Mouse (Mus musculus): Measurements from ENCODE around the gene Rfpl4b. TPM values are rescaled to one million over a fixed set of nuclear protein-coding genes. Genes with fewer than 3 reads are reported as not detected.

The Rfpl4b gene
- polyA plus RNA-seq, 1 experiment from 2014 or later: not detected

DNA sequence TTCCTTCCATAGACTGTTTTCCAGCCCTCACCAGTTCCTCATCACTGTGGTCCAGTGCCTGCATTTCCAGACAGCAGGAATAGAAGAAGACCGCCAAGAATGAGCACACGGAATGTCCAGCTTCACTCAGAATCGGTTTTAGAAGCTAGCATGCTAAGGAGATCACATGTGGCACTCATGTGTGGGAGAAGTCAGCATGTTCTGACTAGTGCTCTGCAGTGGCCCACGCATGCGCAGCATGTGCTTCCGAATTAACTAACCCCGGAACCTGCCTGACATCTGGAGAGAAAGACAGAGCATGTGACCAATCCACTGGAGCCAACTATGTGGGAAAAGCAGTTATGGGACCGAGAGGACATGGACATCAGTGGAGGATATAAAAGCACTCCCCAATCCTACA is 17.5 kb downstream of the Rfpl4b start:
- Histone ChIP-seq H3K4me2 (ENCODE audit: low read depth, low read length) (no peak overlapping the region), H3K4me1 (ENCODE audit: insufficient read depth) (no peaks in the 10 kb centered on the region), H3K27ac (ENCODE audit: low read depth) (no peak overlapping the region), H3K9me3 (ENCODE audit: low read length) (no peaks in the 10 kb centered on the region), H3K4me3 (ENCODE audit: low read depth, low read length) (no peak overlapping the region), H3K27me3 (ENCODE audit: insufficient read depth, low read length) (no peaks in the 10 kb centered on the region), H3K36me3 (replicated peaks; ENCODE audit: insufficient read depth, low read length) (no peaks in the 10 kb centered on the region), H3K9ac (replicated peaks) (no peak overlapping the region)
- no peak for TF ChIP-seq EP300 (IDR thresholded peaks at IDR 0.05; ENCODE audit: low read depth)
- no peak for TF ChIP-seq CTCF (IDR thresholded peaks at IDR 0.05; ENCODE audit: low read depth)
- WGBS (ENCODE audit: insufficient replicate concordance): 83% methylated on average over 8 of the region's 8 CpGs
- ATAC-seq (no peak), DNase-seq (no peak)

DNA sequence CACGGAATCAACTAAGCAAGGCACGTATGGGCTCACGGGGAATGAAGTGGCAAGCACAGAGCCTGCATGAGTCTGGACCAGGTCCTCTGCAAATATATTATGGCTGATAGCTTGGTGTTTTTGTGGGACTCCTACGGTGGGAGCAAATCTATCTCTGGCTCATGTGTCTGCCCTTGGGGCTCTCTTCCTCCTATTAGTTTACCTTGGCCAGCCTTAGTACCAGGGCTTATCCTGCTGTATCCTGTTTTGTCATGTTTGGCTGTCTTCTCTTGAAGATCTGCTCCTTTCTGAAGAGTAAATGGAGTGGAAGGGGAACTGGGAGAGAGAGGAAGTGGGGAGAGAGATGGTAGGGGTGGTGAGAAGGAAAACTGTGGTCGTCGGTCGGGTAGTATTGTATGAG is 18.3 kb downstream of the Rfpl4b start:
- no peak for DNase-seq
- TF ChIP-seq EP300 (IDR thresholded peaks at IDR 0.05; ENCODE audit: low read depth): no peak
- TF ChIP-seq CTCF (IDR thresholded peaks at IDR 0.05; ENCODE audit: low read depth): no peak
- no peak overlapping the region for H3K4me3 ChIP-seq (ENCODE audit: low read depth, low read length)
- no peaks in the 10 kb centered on the region for H3K4me1 ChIP-seq (ENCODE audit: insufficient read depth)
- H3K4me2 ChIP-seq (ENCODE audit: low read depth, low read length): no peak overlapping the region
- no peaks in the 10 kb centered on the region for H3K9me3 ChIP-seq (ENCODE audit: low read length)
- no peaks in the 10 kb centered on the region for H3K27me3 ChIP-seq (ENCODE audit: insufficient read depth, low read length)
- no peak overlapping the region for H3K9ac ChIP-seq (replicated peaks)
- no peak for ATAC-seq
- no peak overlapping the region for H3K27ac ChIP-seq (ENCODE audit: low read depth)
- H3K36me3 ChIP-seq (replicated peaks; ENCODE audit: insufficient read depth, low read length): no peaks in the 10 kb centered on the region
- 78% methylated on average over 7 of the region's 7 CpGs for WGBS (ENCODE audit: insufficient replicate concordance)

DNA sequence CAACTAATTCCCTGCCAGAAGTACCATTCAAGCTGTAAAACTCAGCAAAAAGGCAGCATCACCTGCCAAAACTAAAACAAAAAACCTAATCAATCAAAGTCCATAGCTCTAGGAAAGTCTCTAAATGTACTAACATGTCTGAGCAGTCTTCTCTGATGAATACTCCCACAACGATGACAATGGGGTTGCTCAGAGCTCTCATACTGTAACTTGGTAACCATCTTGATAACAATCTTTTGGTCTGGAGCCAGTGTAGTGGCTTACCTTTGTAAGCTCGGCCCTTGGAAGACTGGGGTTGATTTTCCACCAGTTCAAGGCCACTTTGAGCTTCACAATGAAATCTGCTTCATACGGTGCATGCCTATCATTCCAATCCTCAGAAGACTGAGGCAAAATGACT is 33.0 kb downstream of the Rfpl4b start:
- ATAC-seq: no peak
- no peaks in the 10 kb centered on the region for H3K36me3 ChIP-seq (replicated peaks; ENCODE audit: insufficient read depth, low read length)

More for the DNA sequence above, 33.0 kb downstream of the Rfpl4b start:
- no peak for DNase-seq
- Histone ChIP-seq H3K9ac (replicated peaks) (no peak overlapping the region), H3K27ac (ENCODE audit: low read depth) (no peak overlapping the region), H3K27me3 (ENCODE audit: insufficient read depth, low read length) (no peaks in the 10 kb centered on the region), H3K4me3 (ENCODE audit: low read depth, low read length) (no peak overlapping the region), H3K4me1 (ENCODE audit: insufficient read depth) (no peaks in the 10 kb centered on the region), H3K9me3 (ENCODE audit: low read length) (no peaks in the 10 kb centered on the region), H3K4me2 (ENCODE audit: low read depth, low read length) (no peak overlapping the region)
- 50% methylated on average over 3 of the region's 3 CpGs for WGBS (ENCODE audit: insufficient replicate concordance)
- TF ChIP-seq EP300 (IDR thresholded peaks at IDR 0.05; ENCODE audit: low read depth): no peak
- no peak for TF ChIP-seq CTCF (IDR thresholded peaks at IDR 0.05; ENCODE audit: low read depth)

Other genes with a start within 250 kb of the Rfpl4b start
- gene Lama4, start 143.7 kb upstream of the Rfpl4b start, polyA plus RNA-seq (2015; fragmentation: Nextera tagmentation; extraction: Ambion mirVana): 1.7 and 2.4 TPM in 2 replicates

All from liver, postnatal 0 days (tissue).